Mouse (Mus musculus): ENCODE measurements at regions not wholly inside any gene's neighbourhood (a gene's known extent, or its start where the extent isn't known, plus 50 kb on each side); places are given as distances from the start of the nearest gene placed in this dataset.
A peak's percentile ranks its signal among the peaks of the same experiment; 100 is the strongest.

DNA sequence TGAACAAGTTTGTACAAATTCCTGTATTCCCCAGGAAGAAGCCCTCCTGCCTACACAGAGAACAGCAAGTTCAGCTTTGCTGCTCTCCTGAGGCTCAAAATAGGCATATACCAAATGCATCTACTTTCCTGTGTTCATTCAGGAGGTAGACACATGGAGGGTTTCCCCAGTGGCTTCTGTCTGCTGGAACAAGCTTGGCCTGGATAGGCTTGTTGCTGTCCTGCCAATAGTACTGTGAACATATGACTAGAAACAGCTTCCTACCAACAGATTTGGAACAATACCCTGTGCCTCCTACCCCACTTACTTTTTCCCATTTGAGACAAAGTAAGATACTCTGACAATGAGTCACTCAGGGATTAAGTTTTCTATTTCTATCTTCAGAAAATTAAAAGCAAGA lies 93.8 kb upstream of the Wdpcp start:
- no peak for DNase-seq (ENCODE audit: low spot score in 2 of 2)

- DNase-seq (ENCODE audit: low spot score in 2 of 2) = no peak
Measured at GRCm38 (mm10) chr11:21470711-21471110, 99.7 kb upstream of the Ugp2 start.

GRCm38 (mm10) chr11:21468465-21468864 lies 97.5 kb upstream of the Ugp2 start:
- DNase-seq (ENCODE audit: low spot score in 2 of 2) = no peak

GRCm38 (mm10) chr11:21460011-21460410 lies 89.0 kb upstream of the Ugp2 start:
- no peak for DNase-seq (ENCODE audit: low spot score in 2 of 2)

- DNase-seq (ENCODE audit: low spot score in 2 of 2) = no peak
Measured at GRCm38 (mm10) chr11:21453308-21454106, 82.5 kb upstream of the Ugp2 start.

DNA sequence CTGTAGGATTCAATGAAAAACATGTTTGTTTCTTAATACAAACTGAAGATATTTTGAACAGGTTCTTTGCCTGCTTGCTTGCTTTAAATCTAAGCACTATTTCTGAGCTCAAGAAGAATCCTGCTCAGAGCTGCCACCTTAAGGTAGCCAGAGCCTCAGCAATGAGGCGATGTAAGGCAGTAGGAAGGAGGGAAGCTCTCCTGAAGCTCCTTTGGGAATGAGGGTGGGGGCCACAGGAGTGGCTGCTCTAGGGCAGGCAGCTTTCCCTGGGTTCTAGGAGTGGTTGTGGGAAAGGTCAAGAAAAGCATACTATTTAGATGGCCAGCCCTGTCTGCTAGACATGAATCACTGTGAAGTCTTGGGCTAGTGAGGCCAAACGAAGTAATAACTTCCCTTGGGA lies 62.7 kb upstream of the Ugp2 start:
- DNase-seq (ENCODE audit: low spot score in 2 of 2) = peak in 1 of 2 experiments; percentile 14

- DNase-seq (ENCODE audit: low spot score in 2 of 2) = no peak
Measured at GRCm38 (mm10) chr11:21430021-21430420, 59.0 kb upstream of the Ugp2 start.

- peak in 1 of 2 experiments; percentile 55 for DNase-seq (ENCODE audit: low spot score in 2 of 2)
Measured at GRCm38 (mm10) chr11:21428749-21429148, 57.7 kb upstream of the Ugp2 start.

DNA sequence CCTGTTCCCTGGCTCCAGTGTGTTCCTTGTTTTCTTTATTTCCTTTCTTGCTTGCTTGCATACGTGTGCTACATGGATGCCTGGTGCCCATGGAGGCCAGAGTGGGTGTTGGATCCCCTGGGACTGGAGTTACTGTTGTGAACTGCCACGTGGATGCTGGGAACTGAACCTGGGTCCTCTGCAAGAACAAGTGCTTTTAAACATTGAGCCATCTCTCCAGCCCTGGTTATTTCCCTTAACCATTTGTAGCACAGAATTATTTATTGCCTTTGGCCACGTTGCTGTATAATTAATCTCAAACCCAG lies 57.0 kb upstream of the Ugp2 start:
- no peak for DNase-seq (ENCODE audit: low spot score in 2 of 2)

DNA sequence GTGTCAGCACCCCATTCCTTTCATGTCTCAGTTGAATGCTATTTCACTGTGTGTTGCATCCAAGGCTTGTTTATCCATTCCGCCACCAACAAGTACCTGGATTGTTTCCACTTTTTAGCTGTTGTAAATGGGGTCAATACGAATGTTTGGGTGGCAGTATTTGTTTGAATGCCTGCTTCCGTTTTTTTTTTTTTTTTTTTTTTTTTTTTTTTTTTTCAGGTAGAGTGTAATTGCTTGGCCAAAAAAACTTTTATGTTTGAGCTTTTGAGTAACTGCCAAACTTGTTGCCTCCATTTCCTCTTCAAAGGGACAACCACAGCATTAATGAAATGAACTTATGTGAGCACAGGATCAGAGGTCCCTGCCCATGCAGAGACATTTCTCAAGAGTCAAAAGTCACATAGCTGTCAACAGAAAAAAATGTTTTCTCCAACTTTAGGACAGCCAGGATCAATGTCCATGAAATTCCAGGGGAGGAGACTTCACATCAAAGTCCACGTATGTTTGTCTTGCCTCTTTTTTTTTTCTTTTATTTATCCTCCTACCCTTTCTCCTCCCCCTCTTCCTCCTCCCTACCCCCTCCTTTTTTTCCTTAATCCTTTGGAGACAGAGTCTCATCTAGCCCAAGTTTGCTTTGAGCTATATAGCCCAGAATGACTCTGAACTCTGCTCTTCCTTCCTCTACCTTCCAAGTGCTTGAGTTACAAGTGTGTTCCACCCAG lies 56.5 kb upstream of the Ugp2 start:
- DNase-seq (ENCODE audit: low spot score in 2 of 2) = no peak

- no peak for DNase-seq (ENCODE audit: low spot score in 2 of 2)
Measured at GRCm38 (mm10) chr11:21425480-21426101, 54.6 kb upstream of the Ugp2 start.

GRCm38 (mm10) chr11:21424345-21424744 lies 53.3 kb upstream of the Ugp2 start:
- DNase-seq (ENCODE audit: low spot score in 2 of 2) = no peak

GRCm38 (mm10) chr11:21422281-21422878 lies 51.4 kb upstream of the Ugp2 start:
- no peak for DNase-seq (ENCODE audit: low spot score in 2 of 2)
